Mouse (Mus musculus) ovary, postnatal 14 days (tissue): ENCODE data around the gene Phldb3.
"Not testable (repeated sequence)": the region's sequence is repeated elsewhere in the genome, so short reads cannot be mapped to it uniquely, and the experiment has no call there.

Experiments used
- DNase-seq: peaks from one replicate; pipeline ENCODE4 v3.0.0; 2022; ENCODE audit warnings: low spot score

Gene Phldb3

GRCm38 (mm10) chr7:24594309-24594803 lies 16.2 kb upstream of the Phldb3 start:
- DNase-seq = no peak

GRCm38 (mm10) chr7:24595464-24595863 lies 15.1 kb upstream of the Phldb3 start:
- DNase-seq = no peak

- no peak for DNase-seq
These were observed 12.4 kb upstream of the Phldb3 start for GRCm38 (mm10) chr7:24598121-24598520.

- DNase-seq = no peak
These were observed 11.1 kb upstream of the Phldb3 start for GRCm38 (mm10) chr7:24599211-24600067.

GRCm38 (mm10) chr7:24600941-24601597 lies 9.5 kb upstream of the Phldb3 start:
- DNase-seq = peak; percentile 98

- DNase-seq = no peak
These were observed 5.0 kb upstream of the Phldb3 start for GRCm38 (mm10) chr7:24605561-24605960.

- DNase-seq = no peak
These were observed 4.5 kb upstream of the Phldb3 start for GRCm38 (mm10) chr7:24606046-24606445.

- no peak for DNase-seq
These were observed 2.5 kb upstream of the Phldb3 start for GRCm38 (mm10) chr7:24608017-24608416.

GRCm38 (mm10) chr7:24608561-24608960 lies 2.0 kb upstream of the Phldb3 start:
- no peak for DNase-seq

- peak; percentile 95 for DNase-seq
These were observed 424 bp downstream of the Phldb3 start for GRCm38 (mm10) chr7:24610879-24611494.

- DNase-seq = no peak
These were observed 1.1 kb downstream of the Phldb3 start for GRCm38 (mm10) chr7:24611709-24612108.

GRCm38 (mm10) chr7:24612308-24612910 lies 1.8 kb downstream of the Phldb3 start:
- DNase-seq = no peak

GRCm38 (mm10) chr7:24614816-24615215 lies 4.3 kb downstream of the Phldb3 start:
- DNase-seq = no peak

- no peak for DNase-seq
These were observed 7.2 kb downstream of the Phldb3 start for GRCm38 (mm10) chr7:24617763-24618162.

GRCm38 (mm10) chr7:24618374-24618773 lies 7.8 kb downstream of the Phldb3 start:
- DNase-seq = not testable (repeated sequence)

- no peak for DNase-seq
These were observed 9.3 kb downstream of the Phldb3 start for GRCm38 (mm10) chr7:24619671-24620397.

GRCm38 (mm10) chr7:24621193-24621592 lies 10.6 kb downstream of the Phldb3 start:
- no peak for DNase-seq

GRCm38 (mm10) chr7:24622967-24623366 lies 12.4 kb downstream of the Phldb3 start:
- no peak for DNase-seq

- DNase-seq = peak; percentile 61
These were observed 18.4 kb downstream of the Phldb3 start for GRCm38 (mm10) chr7:24628685-24629610.

- DNase-seq = no peak
These were observed 19.1 kb downstream of the Phldb3 start for GRCm38 (mm10) chr7:24629672-24630071.
